Mouse (Mus musculus) R1 (cell line): ENCODE measurements around the gene Insrr.

Experiments
- DNase-seq: peaks from one replicate; pipeline ENCODE4 v3.0.0-alpha.2; 2018; ENCODE audit warnings: low read depth, low spot score

Insrr gene

DNA sequence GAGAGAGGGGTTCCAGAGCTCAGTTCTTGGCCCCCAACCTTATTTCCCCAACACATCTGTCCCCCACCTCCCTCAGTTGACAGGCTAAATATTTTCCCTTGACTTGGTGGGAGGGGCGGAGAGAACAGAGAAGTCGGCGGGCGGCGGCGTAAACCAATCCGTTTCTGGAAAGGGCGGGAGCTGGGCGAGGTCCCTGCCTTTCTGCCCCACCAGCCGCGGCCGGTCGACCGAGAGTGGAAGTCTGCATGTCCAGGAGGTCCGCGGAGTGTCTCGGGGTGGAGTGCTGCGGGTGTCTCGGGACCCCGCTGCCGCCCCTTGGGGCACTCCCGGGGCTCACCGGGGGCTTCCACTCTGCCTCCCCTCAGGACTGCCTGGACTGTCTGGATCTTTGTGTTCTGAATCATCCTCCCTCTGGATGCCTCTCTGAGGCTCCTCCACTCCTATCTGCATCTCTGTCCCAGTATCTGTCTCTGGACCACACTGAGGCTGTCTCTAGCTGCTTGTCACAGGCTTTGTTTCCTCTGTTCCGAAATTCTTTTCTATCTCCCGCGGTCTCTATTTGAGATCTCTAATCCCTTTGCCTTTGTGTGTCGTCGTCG is at the start of gene Insrr:
Insrr (plus strand) TSS at position 216 of the 599 bp plus-strand sequence.
- peak; percentile 37 for DNase-seq

DNA sequence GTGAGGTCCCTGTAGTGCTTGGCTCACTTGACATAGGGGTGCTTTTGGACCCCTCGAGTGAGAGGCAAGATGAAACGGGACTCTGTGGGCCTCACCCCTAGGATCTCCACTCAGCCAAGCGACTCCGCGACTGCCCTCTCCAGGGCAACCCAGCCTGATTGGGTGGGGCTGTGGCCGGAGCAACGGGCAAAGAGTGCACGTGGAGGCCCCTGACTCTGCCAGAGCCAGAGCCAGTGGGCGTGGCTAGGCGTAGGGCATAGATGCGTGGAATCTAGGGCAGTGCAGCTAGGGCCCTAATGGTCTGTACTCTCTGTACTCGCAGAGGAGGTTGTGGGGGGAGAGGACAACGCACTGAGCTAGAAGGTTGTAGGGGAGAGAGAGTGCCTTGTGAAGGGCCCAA is 48.3 kb upstream of the Insrr start, which contains the start of gene Lrrc71:
Lrrc71 (minus strand) TSS at position 195 of the 400 bp plus-strand sequence.
- peak; percentile 48 for DNase-seq

DNA sequence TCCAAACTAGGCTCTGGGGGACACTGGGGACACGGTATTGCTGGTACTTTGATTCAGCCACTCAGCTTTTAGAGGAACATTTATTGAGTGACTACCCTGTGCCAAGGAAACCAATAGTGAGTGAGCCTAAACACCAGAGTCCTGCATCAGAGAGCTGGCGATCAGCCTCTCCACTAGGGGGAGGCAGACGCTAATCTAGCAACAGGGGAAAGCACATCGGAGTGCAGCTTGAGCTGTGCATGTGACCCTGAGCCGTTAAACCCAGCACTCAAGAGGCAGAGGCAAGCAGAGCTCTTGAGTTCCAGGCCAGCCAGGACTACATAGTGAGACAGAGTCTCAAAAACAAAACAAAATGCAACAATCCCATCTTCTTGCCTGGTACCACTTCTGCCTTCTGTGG is 47.7 kb upstream of the Insrr start:
- DNase-seq, result peak; percentile 85

DNA sequence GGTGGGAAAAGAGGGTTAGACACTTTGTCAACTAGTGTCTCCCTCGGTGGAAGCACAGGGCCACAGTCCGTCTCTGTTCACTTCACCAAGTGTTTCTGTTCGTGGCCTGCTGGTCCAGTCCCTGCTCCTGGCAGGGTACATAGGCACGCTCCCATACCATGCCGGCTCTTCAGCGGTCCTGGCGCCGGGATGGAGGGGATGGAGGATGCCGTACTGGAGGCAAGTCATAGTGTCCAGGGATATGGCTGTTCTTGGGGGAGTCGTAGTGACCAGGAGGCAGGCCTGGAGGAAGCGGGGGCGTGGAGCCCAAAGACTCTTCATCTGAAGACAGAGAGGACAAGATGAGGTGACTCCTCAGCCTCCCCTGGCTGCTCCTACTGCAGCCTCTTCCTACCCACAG is 46.8 kb upstream of the Insrr start:
- DNase-seq, result no peak

DNA sequence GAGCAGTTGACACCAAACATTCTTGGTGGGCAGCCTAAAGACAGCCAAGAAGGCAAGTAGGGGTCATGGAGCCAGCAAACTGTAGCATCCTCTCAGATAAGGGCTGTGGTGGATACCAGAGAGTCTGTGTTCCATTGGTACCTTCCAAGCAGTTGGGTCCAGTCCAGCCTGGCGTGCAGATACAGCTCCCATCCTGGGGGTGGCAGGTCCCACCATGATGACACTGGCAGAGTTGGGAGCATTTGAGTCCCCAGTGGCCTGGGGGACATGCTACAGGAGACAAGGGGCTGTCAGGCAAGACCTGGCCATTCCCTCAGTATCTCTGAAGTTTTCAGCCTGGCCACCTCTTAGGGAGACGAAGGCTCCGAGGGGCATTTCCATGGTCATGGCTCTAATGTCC is 44.2 kb upstream of the Insrr start:
- DNase-seq, result no peak

DNA sequence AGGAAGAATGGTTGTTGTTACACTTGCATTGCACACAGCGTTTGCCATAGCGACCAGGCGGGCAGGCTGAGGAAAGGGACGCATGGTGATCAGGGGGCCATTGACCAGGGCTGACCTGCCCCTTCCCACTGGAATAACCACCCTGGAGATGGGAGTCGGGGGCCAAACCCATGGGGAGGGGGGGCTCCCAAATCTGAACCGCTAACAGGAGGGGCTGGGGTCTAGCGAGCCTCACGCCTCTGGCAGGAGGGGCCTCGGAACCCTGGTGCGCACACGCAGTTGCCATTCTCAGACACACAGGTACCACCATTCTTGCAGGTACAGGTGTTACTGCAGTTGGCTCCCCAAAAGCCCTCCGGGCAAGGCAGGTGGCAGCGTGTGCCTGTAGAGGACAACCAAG is 42.9 kb upstream of the Insrr start:
- DNase-seq, result no peak

DNA sequence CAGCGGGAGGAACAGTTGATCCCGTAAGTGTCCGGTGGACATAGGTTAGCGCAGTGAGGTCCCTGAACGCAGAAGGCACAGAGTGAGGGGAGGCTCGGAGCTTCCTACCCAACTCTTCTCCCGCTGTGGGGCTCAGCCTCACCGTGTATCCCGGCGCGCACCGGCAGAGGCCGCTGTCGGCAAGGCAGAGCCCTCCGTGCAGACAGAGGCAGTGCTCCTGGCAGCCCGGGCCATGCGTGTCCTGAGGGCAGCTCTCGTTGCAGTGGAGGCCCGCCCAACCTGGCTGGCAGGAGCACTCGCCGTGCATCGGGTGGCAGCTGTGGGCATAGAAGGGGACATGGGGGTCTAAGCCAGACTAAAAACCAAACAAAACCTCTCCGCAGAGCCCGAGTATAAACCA is 40.8 kb upstream of the Insrr start:
- DNase-seq, result peak; percentile 76

DNA sequence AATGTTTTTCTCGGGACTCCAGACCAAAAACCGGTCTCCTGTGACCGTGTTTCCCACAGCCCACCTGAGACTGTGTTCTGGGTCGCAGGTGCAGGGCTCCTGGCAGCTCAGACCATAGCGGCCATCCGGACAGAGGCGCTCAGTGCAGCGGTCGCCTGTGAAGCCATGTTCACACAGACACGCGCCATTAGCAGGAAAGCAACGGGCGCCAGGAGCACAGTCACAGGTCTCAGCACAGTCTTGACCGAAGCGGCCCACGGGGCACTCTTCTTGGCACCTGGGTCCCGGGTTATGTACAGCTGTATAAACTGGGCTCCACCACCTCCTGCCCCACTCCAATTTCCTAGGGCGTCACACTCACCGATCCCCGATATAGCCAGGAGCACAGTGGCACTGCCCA is 40.3 kb upstream of the Insrr start:
- no peak for DNase-seq

DNA sequence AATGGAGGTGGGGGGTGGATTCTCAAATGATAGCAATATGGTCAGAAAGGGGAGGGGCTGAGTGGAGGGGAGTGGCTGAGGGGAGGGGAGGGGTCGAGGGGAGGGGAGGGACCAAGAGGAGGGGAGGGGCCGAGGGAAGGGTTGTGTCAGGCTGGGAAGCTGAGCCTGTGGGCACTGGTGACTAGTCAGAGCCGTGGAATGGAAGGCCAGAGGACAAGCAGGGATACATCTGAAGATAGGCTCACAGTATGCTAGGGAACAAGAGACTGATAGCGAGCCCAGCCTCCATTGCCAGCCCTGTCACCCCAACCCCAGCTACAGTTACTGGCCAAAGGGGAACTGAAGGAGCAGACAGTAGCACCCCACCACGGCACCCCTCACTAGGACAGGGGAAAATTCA is 38.1 kb upstream of the Insrr start:
- peak; percentile 35 for DNase-seq

DNA sequence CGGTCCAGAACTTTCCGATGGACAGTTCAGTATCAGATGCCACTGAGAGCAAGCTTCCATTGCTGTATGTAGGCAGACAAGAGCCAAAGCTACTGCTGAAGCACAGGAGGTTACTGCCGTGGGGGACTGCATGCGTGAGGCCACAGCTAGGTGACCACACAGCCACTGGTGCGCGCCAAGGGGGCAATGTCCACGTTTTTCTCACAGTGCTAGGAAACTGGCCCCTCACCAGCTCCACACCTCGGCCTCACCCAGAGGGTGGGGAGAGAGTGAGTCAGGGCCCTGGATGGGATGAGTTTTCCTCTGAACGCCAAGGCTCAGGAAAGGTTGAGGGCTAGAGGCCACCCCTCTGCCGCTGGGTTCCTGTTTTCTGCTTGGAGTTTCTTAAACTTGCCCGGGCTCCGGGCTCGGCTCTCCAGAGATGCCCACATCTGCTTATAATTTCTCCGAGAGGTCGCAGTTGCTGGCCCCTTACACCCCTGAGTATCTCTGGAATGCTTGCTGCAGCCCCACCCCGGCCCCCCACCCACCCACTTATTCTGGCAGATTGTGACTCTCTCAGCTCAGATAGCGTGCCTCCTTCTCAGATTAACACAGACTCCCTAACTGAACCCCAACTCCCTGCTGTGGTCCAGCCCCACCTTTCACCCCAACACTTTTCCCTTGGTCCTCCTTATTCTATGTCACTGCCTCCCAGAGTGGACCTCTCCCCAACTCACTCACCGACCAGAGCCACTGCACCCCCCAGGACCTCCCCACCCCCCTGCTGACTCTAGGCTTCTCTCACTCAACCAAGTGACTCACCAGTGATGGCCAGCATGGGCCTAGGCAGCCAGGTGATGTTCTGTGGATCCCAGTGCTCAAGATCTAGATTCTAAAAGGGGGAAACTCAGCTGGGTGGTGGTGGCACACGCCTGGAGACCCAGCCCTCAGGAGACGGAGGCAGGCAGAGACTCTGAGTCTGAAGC is 35.1 kb upstream of the Insrr start:
- no peak for DNase-seq

DNA sequence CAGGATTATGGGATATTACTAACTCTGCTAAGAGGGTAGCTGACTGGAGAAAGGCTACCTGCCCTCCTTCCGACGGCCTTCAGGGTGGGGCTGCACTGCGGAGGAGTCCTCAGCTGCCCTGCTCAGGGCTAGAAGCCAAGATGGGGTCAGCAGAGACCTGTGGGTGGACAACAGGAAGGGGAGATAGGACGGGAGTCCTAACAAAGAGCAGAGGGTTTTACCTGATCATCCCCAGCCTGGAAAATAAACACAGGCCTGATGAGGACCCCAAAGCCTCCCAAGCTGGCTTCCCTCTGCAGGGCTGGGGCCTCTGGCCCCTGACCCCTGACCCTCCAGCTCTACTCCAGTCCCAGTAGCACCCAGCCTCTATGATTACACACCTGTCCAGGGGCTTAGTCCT is 33.5 kb upstream of the Insrr start:
- DNase-seq, result no peak

DNA sequence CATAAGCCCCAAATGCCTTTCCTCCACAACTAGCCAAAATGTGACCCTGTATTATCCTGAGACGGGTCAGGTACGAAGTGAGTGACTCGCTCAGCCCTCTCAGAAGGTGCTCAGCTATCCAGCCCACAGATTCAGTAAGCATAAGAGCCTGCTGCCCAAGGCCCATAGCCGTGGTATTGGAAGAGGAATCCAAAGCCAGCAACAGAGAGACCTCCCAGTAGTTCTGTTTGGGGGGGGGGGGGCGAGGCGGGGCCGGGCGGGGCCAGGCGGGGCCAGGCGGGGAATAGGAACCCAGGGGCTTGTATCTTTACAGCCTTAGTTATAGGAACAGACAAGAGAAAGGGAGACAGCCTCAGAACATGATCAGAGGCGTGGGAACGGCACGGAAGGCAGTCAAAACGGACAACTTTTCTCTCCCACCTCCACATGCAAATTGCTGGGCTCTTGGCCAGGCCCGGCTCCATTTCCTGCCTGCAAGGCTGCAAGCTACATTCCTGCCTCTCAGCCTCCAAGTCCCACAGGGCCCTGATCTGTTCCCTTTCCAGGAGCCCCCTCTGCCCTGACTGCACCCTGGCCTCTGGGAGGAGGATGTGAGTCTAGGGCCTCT is 33.0 kb upstream of the Insrr start:
- DNase-seq, result peak; percentile 32

DNA sequence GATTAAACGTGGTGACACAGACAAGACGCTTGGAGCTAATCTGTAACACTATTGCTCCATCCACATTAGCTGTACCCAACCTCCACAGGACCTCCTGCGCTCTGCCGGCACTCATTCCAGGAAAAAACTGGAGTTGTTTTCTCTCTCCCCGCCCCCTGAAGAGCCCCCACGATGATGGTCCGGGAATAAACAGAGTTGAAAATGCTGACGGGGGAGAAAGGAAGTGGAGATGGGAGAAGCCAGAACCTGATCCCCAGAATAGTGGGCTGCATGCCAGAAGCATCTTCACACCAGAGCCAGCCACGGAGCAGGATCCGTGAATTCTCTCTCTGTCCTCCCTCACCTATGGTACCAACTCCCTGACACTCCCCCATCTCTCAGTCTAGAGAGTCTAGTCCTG is 32.2 kb upstream of the Insrr start:
- no peak for DNase-seq

DNA sequence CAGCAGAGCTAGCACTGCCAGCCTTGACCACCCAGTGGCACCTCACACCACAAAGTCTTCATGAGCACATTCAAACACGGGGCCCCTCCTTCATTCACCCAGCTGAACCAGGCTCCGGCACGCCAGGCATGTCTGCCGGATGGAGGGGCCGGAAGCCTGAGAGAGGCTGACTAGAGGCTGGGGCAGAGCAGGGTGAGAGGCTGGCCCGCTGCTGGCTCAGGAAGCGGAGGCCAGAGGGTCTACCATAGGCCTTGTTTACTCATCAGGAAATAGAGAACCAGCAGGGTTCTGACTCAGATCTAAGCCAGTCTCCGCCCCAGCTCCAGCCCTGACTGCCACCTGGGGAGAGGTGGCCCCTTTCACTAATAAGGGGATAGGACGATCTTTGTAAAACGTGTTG is 31.7 kb upstream of the Insrr start:
- DNase-seq, result peak; percentile 18

DNA sequence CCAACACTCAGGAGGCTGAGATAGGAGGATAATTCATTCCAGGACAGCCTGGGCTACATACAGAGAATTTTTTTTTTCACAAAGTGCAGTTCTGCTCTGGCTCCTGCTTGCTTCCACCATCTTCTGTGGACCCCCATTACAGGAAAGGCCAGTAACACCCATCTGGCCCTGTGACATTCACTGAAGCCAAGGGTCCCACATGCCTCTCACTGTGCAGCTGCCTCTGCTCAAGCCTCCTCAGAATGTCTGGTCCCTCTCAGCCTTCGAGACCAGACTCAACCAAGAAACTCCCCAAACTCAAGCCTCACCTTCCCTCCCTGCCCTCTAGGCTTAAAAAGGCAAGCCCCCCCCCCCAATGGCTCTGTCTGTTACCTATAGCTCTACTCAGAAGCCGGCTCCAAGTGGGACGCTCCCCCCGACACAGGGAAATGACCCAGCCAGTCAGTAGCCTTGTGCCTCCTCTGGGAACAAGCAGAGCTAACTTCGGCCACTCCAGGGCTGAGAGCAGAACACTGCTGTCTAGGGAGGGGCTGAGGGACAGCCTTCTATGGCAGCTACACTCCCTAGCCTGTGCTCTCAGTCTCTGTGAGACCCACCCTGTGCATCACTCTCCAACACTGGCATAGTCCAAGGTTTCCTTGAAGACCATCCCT is 31.0 kb upstream of the Insrr start:
- DNase-seq, result no peak

DNA sequence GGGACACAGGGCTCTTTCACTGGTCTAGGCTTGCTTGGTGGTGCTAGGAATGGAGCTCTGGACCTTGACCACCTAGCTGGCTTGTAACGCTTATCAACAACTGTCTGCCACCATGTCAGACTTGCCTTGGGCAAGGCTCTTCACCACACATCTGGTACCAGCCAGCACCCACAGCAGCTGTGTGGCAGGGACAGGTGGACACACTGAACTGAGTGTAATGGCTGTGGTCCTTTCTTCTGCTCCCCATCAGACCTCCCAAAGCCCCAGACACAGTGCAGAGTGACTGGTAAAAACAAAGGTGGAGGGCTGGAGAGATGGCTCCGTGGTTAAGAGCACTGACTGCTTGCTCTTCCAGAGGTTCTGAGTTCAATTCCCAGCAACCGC is 30.5 kb upstream of the Insrr start:
- no peak for DNase-seq

DNA sequence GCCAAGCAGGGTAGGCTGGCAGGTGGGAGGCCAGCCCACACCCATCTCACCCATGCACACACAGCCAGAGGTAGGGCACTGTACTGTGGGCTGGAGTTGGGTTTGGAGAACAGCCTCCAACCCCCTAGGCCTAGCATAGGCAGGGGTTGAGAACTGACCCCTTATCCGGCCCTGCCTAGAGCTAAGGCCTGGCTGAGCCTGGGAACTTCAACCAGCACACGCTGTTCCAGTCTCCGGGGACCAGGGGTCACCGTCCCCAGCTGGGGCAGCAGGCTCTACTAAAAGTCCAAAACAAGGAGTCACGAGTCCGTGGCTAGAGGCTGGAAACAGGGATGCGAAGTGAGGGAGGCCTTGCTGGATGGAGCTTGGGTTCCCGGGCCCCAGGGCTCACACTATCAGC is 29.0 kb upstream of the Insrr start:
- no peak for DNase-seq

DNA sequence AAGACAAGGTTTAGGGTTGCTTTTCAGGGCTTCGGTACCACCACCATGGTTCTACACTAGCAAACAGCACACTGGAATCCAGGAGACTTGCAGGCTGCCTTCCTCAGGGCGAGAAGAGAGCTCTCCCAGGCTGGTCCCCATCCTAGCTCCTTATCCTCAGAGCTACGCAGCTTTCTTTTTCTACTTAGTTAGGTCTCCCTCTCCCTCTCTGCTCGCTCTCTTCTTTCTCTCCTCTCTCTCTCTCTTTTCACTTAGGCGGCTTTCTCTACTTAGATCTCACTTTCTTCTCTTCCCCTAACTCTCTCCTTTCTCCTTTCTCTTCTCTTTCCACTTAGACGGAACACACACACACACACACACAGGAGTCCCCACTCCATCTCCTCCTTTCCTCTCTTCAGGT is 28.3 kb upstream of the Insrr start:
- DNase-seq, result no peak

DNA sequence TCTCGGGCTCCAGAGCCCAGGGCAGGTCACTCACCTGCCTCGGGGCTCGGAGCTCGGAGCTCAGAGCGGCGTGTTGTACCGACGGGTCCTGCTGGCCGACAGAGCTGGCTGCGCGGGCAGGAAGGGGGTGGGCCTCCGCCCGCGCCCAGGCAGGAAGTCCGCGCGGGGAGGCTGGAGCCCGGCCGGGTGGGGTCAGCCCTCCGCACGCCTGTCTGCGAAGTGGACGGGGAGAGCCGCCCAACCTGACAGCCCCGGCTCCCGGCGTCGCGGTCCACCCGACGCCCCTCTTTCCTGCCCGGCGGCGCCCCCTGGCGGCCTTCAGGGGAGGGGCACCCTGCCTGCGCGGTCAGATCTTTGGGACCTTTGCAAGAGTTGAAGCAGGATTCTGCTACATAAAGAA is 27.9 kb upstream of the Insrr start:
- peak; percentile 72 for DNase-seq

DNA sequence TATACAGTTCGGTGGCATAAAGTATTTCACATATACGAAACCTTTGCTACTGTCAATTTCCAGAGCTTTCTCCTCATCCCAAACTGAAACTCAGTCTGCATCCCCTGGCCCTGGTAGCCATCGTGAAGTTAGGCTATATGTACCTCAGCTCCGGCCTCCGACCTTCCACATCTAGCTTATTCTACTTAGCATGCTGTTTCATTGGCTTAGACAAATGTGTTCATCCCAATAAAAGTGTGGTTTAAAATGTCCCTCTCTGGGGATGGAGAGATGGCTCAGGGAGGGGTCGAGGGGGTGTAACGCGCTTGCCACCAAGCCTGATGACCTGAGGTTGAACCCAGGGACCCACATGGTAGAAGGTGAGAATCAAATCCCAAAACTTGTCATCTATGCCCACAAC is 27.2 kb upstream of the Insrr start:
- DNase-seq, result no peak

DNA sequence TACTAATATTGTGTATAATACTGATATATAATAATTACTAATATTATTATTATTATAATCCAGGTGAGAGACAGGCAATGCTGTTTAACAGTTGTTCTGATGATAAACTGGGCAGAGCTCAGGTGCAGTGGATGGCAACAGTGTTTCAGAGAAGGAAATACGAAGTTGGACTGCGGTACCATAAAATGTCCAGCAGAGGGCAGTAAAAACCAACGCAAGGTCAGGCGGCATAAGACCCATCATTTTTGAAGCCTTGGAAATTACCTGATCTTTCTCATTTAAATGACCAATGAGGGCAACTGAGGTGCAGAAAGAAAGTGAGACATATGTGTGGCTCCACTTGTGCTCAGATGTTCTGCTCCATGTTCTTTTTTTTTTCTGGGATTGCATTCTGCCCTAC is 26.5 kb upstream of the Insrr start:
- DNase-seq, result peak; percentile 68

DNA sequence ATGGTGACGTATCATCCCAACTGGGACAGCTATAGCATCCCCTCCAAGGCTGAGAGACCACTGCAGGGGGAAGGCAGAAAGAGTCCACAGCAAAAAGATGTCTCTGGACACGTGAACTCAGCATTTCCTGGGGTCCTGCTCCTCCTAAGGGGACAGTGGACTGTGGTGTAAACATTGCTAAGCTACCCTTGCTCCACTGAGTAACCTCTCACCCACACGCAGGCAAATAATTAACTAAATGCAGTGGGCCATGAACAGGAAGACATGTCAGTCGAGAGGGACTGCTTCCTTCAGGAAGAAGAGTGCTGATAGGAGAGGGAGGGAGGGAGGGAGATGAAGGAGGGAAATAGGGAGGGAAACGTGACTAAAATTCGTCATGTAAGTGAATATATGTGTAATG is 25.7 kb upstream of the Insrr start:
- DNase-seq, result no peak
